Mouse (Mus musculus): ENCODE results near the gene Tbc1d8.

Gene Tbc1d8

GRCm38 (mm10) chr1:39393217-39393867 is 85.2 kb downstream of the Tbc1d8 start:
- no peak for DNase-seq

GRCm38 (mm10) chr1:39392189-39392588 is 86.4 kb downstream of the Tbc1d8 start:
- peak; percentile 86 to 90 for DNase-seq

- no peak for DNase-seq
Observed at GRCm38 (mm10) chr1:39391652-39392051, 86.9 kb downstream of the Tbc1d8 start.

- no peak for DNase-seq
Observed at GRCm38 (mm10) chr1:39389338-39389737, 89.2 kb downstream of the Tbc1d8 start.

- DNase-seq, result no peak
Observed at GRCm38 (mm10) chr1:39388163-39388562, 90.4 kb downstream of the Tbc1d8 start.

GRCm38 (mm10) chr1:39387497-39387896 is 91.1 kb downstream of the Tbc1d8 start:
- peak in 1 of 2 experiments; percentile 24 for DNase-seq

- DNase-seq, result peak; percentile 34 to 48
Observed at GRCm38 (mm10) chr1:39386456-39386855, 92.1 kb downstream of the Tbc1d8 start.

GRCm38 (mm10) chr1:39384914-39385313 is 93.6 kb downstream of the Tbc1d8 start:
- no peak for DNase-seq

GRCm38 (mm10) chr1:39381017-39381416 is 97.5 kb downstream of the Tbc1d8 start:
- no peak for DNase-seq

GRCm38 (mm10) chr1:39379021-39379420 is 99.5 kb downstream of the Tbc1d8 start:
- DNase-seq, result no peak

GRCm38 (mm10) chr1:39378540-39378939 is 100.0 kb downstream of the Tbc1d8 start:
- DNase-seq, result no peak

- peak; percentile 59 to 64 for DNase-seq
Observed at GRCm38 (mm10) chr1:39376726-39377240, 101.8 kb downstream of the Tbc1d8 start.

GRCm38 (mm10) chr1:39376121-39376520 is 102.4 kb downstream of the Tbc1d8 start:
- no peak for DNase-seq

GRCm38 (mm10) chr1:39374231-39374809 is 104.2 kb downstream of the Tbc1d8 start:
- DNase-seq, result no peak

- DNase-seq, result no peak
Observed at GRCm38 (mm10) chr1:39373378-39373777, 105.2 kb downstream of the Tbc1d8 start.

GRCm38 (mm10) chr1:39372220-39372843 is 106.2 kb downstream of the Tbc1d8 start:
- no peak for DNase-seq

- no peak for DNase-seq
Observed at GRCm38 (mm10) chr1:39370431-39370830, 108.1 kb downstream of the Tbc1d8 start.

GRCm38 (mm10) chr1:39368267-39368841 is 110.2 kb downstream of the Tbc1d8 start:
- DNase-seq, result no peak

- DNase-seq, result peak; percentile 96 to 97
Observed at GRCm38 (mm10) chr1:39367601-39368266, 110.8 kb downstream of the Tbc1d8 start, which contains the start of gene Rpl31. Rpl31 (plus strand) TSS chr1:39367842.

- peak in 1 of 2 experiments; percentile 23 for DNase-seq
Observed at GRCm38 (mm10) chr1:39367045-39367444, 111.5 kb downstream of the Tbc1d8 start.

GRCm38 (mm10) chr1:39365562-39365961 is 113.0 kb downstream of the Tbc1d8 start:
- no peak for DNase-seq

- DNase-seq, result no peak
Observed at GRCm38 (mm10) chr1:39362515-39362893, 116.1 kb downstream of the Tbc1d8 start.

Measured in cerebellum, postnatal 36 days (tissue).